Mouse (Mus musculus): ENCODE measurements around the gene Fam71e1. TPM values are rescaled to one million over a fixed set of nuclear protein-coding genes. Genes with fewer than 3 reads are reported as not detected.
A peak's percentile ranks its signal among the peaks of the same experiment; 100 is the strongest.

Gene Fam71e1
- polyA plus RNA-seq, 1 experiment from 2014 or later = 36.6 TPM

- Histone ChIP-seq H3K4me2 (peak within 1 kb of the TSS; percentile 95), H3K27me3 (replicated peaks) (no peaks in the 10 kb centered on the region), H3K4me1 (peaks cover 21% of the 10 kb centered on the region), H3K27ac (peak within 1 kb of the TSS; percentile 72), H3K4me3 (peak within 1 kb of the TSS; percentile 51), H3K9me3 (no peaks in the 10 kb centered on the region), H3K36me3 (replicated peaks) (peaks cover 11% of the 10 kb centered on the region; the same call in 1 of the 2 replicates), H3K9ac (peak within 1 kb of the TSS; percentile 36)
- WGBS = under 1% methylated on average over 43 of the region's 43 CpGs
- peak; percentile 90 for ATAC-seq (replicated peaks)
These were observed 52.2 kb downstream of the Fam71e1 start, which contains the start of gene Pold1 for GRCm38 (mm10) chr7:44548497-44549087. Gene Pold1, minus strand, starts transcription at chr7:44548849.

DNA sequence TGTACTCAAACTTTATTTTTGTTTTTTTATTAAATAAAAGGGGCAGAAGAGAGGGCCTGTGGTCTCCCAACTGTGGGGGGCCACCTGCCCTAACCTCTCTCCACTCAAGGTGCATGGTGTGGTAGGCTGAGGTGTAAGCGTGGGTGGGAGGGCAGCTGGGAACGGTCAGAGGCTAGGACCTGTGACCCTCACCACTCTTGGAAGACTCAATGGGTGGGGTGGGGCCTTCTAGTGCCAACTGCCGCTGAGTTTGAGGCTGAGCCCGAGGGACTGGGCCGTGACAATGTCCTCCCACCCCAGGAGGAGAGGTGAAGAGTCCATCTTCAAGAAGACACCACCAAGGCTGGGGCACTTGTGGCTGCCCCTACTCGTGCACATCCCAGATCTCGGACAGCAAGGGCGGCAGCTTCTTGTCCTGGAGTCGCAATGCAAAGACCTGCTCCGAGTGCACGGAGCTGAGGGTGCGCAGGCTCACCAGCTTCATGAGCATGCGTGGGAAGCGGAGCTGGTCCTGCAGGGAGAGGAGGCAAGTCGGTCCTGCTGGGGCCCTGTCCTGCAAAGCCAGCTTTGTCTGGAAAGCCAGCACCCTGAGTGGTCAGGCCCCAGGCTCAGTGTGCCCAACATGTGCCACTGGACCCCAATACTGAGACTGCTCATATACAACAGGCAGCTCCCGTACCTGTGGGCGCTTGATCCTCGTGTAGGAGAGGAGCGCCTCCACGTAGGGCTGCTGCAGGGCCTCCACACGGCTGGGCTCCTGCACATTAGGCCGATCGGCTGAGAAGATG lies 53.4 kb downstream of the Fam71e1 start:
- WGBS = 95% methylated on average over 23 of the region's 23 CpGs
- no peak for ATAC-seq (replicated peaks)
- H3K9me3 ChIP-seq = no peaks in the 10 kb centered on the region

DNA sequence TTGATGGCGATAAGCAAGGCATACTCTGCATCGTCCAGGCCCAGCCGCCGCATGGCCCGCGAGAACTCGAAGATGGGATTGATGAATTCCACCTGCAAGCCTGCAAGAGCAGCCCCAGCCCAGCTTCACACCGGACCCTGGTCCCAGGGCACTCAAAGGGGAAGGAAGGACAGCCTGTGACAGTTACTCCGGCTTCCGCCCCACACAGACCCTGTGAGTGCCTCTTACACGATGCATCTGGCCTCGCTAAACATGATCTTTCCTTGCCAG lies 54.0 kb downstream of the Fam71e1 start:
- peaks cover 11% of the 10 kb centered on the region; the same call in 1 of the 2 replicates for H3K36me3 ChIP-seq (replicated peaks)
- H3K4me2 ChIP-seq = no peak overlapping the region
- H3K27me3 ChIP-seq (replicated peaks) = no peaks in the 10 kb centered on the region
- H3K9ac ChIP-seq = no peak overlapping the region
- H3K4me1 ChIP-seq = peaks cover 25% of the 10 kb centered on the region
- H3K27ac ChIP-seq = no peak overlapping the region
- WGBS = 98% methylated on average over 12 of the region's 12 CpGs
- no peak for ATAC-seq (replicated peaks)
- no peaks in the 10 kb centered on the region for H3K9me3 ChIP-seq
- no peak overlapping the region for H3K4me3 ChIP-seq

More for the DNA sequence above, 53.4 kb downstream of the Fam71e1 start:
- no peaks in the 10 kb centered on the region for H3K27me3 ChIP-seq (replicated peaks)
- peaks cover 11% of the 10 kb centered on the region; the same call in 1 of the 2 replicates for H3K36me3 ChIP-seq (replicated peaks)
- no peak overlapping the region for H3K9ac ChIP-seq
- H3K4me3 ChIP-seq = no peak overlapping the region
- H3K4me1 ChIP-seq = peaks cover 25% of the 10 kb centered on the region
- H3K27ac ChIP-seq = no peak overlapping the region
- no peak overlapping the region for H3K4me2 ChIP-seq

Small RNA genes lying within 50 kb of the gene (microRNA-seq; reads per million reads assigned to microRNA genes)
- gene Mir7052 (0.74 reads per million), gene Mir7053 (not detected)

Other genes starting within 250 kb of the Fam71e1 start
- 1.4 and 1.7 TPM in 2 replicates for gene 1700028J19Rik, start 249.9 kb upstream of the Fam71e1 start, polyA plus RNA-seq (2015; fragmentation: Nextera tagmentation; extraction: Ambion mirVana)
- 232 and 240 TPM in 2 replicates for gene 2410002F23Rik, start 249.9 kb upstream of the Fam71e1 start, polyA plus RNA-seq (2015; fragmentation: Nextera tagmentation; extraction: Ambion mirVana)
- 0.21 TPM in 1 of 2 replicates, not detected in the other for gene Acp4, start 239.2 kb upstream of the Fam71e1 start, polyA plus RNA-seq (2015; fragmentation: Nextera tagmentation; extraction: Ambion mirVana)
- gene Gm15517, start 235.1 kb upstream of the Fam71e1 start, polyA plus RNA-seq (2015; fragmentation: Nextera tagmentation; extraction: Ambion mirVana) = not detected in 2 replicates
- gene Clec11a, start 189.7 kb upstream of the Fam71e1 start, polyA plus RNA-seq (2015; fragmentation: Nextera tagmentation; extraction: Ambion mirVana) = 3.6 and 3.9 TPM in 2 replicates
- gene Shank1, start 186.3 kb upstream of the Fam71e1 start, polyA plus RNA-seq (2015; fragmentation: Nextera tagmentation; extraction: Ambion mirVana) = 39.8 and 46.5 TPM in 2 replicates
- 56.3 and 57.2 TPM in 2 replicates for gene Syt3, start 112.5 kb upstream of the Fam71e1 start, polyA plus RNA-seq (2015; fragmentation: Nextera tagmentation; extraction: Ambion mirVana)
- 2.1 and 2.6 TPM in 2 replicates for gene 1700008O03Rik, start 110.8 kb upstream of the Fam71e1 start, polyA plus RNA-seq (2015; fragmentation: Nextera tagmentation; extraction: Ambion mirVana)
- 16.7 and 18.1 TPM in 2 replicates for gene Lrrc4b, start 67.6 kb upstream of the Fam71e1 start, polyA plus RNA-seq (2015; fragmentation: Nextera tagmentation; extraction: Ambion mirVana)
- 5.8 and 6.0 TPM in 2 replicates for gene Aspdh, start 31.2 kb upstream of the Fam71e1 start, polyA plus RNA-seq (2015; fragmentation: Nextera tagmentation; extraction: Ambion mirVana)
- 38.8 and 42.2 TPM in 2 replicates for gene Josd2, start 28.6 kb upstream of the Fam71e1 start, polyA plus RNA-seq (2015; fragmentation: Nextera tagmentation; extraction: Ambion mirVana)
- gene Emc10, start 52 bp upstream of the Fam71e1 start, polyA plus RNA-seq (2015; fragmentation: Nextera tagmentation; extraction: Ambion mirVana) = 145 and 162 TPM in 2 replicates
- gene Mybpc2, start 28.1 kb downstream of the Fam71e1 start, polyA plus RNA-seq (2015; fragmentation: Nextera tagmentation; extraction: Ambion mirVana) = 0.19 and 0.28 TPM in 2 replicates
- 0.05 TPM in 1 of 2 replicates, not detected in the other for gene Spib, start 35.5 kb downstream of the Fam71e1 start, polyA plus RNA-seq (2015; fragmentation: Nextera tagmentation; extraction: Ambion mirVana)
- gene Pold1, start 52.3 kb downstream of the Fam71e1 start, polyA plus RNA-seq (2015; fragmentation: Nextera tagmentation; extraction: Ambion mirVana) = 23.8 and 25.3 TPM in 2 replicates
- gene Nr1h2, start 57.4 kb downstream of the Fam71e1 start, polyA plus RNA-seq (2015; fragmentation: Nextera tagmentation; extraction: Ambion mirVana) = 61.1 and 66.6 TPM in 2 replicates
- gene Napsa, start 75.8 kb downstream of the Fam71e1 start, polyA plus RNA-seq (2015; fragmentation: Nextera tagmentation; extraction: Ambion mirVana) = 1.1 and 1.4 TPM in 2 replicates
- gene Kcnc3, start 94.1 kb downstream of the Fam71e1 start, polyA plus RNA-seq (2015; fragmentation: Nextera tagmentation; extraction: Ambion mirVana) = 5.8 and 8.0 TPM in 2 replicates
- gene Myh14, start 174.3 kb downstream of the Fam71e1 start, polyA plus RNA-seq (2015; fragmentation: Nextera tagmentation; extraction: Ambion mirVana) = 2.3 and 2.9 TPM in 2 replicates
- not detected in 2 replicates for gene Izumo2, start 212.2 kb downstream of the Fam71e1 start, polyA plus RNA-seq (2015; fragmentation: Nextera tagmentation; extraction: Ambion mirVana)